Mouse (Mus musculus): ENCODE data around the gene Xpo5.

Gene Xpo5

DNA sequence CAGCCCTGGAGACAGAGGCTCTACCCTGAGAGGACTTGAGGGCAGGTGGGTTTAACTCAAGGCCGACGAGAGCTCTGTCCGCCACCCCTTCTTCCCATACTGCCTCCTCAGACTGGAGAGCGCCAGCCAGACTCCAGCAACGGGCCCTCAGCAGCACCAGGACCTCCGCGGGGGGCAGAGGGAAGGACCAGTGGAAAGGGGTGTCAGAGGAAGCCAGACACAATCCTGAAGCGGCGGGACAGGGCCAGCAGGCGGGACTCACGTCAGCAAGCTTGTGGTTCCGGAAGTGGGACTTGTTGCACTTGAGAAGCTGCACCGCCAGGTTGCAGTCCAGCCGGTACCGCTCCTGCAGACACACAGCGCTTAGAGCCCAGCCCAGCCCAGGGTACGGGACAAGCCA, 57.1 kb downstream of the Xpo5 start:
- DNase-seq (ENCODE audit: low read depth): no peak

DNA sequence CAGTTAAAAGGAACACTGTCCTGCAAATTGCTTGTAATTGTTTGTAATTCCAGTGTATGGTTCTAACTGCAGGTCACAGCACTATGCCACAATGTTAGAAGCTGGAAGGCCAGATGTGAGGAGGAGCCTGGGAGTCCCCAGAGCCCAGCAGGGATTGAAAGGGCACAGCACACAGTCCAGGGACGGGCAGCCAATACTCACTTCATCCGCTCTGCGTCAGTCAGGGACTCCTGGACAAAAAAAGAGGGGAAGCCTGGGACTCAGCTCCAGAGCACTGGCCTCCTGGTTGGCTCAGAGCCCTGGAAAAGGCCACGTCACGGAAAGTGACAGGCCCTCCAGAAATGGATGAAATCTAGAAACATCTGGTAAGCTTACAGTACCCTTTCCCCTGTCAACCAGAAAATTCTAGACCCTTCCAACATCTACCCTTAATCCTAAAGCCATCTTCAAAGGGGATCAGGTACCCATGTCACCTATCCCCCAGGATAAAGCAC, 59.7 kb downstream of the Xpo5 start:
- no peak for DNase-seq (ENCODE audit: low read depth)

DNA sequence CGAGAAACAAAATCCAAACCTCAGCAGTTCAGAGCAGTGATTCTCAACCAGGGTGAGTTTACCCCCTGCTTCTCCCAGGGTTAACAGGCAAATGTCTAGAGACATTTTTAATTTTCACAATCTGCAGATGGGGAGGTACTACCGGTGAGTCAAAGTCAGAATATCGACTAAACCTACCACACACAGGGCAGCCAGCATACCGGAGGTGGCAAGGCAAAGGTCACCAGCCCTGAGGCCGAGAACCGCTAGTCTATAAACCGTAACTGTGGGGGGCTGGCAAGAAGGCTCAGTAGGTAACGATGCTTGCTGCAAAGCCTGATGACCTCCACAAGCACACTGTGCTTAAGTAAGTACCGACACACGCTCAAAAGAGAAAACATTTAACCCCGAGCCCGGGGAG, 62.9 kb downstream of the Xpo5 start:
- DNase-seq (ENCODE audit: low read depth): no peak

DNA sequence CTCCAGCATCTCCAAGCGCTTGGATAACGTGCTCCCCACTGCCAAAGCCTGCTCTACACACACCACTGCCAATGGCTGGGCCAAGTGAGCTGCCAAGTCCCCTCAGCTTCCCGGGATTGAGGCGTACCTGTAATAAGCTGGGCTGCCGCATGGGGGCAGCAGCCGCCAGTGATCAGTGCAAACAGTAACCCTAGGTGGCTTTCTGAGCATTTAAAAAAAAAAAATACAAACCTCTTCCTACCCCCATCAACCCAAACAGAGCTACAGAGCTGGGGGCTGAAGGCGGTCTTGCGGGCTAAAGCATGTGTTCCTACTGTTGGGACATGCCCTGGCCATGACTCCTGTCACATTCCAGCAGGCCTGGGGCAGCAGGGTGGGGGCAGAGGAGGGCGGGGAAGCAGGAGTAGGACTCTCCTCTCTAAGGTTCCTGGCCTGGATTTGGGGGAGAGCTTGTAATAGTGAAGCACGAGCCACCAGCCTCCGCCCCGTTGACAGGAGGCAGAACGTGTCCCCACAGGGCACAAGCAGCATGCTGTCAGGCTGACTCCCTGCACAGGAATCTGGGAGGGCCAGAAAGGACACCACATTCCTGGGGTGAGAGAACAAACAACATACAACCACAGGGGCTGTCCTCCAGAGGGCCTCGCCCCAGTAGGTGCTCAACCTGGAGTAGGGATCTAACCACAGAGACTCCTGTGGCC, 63.5 kb downstream of the Xpo5 start:
- DNase-seq (ENCODE audit: low read depth): peak; percentile 63

DNA sequence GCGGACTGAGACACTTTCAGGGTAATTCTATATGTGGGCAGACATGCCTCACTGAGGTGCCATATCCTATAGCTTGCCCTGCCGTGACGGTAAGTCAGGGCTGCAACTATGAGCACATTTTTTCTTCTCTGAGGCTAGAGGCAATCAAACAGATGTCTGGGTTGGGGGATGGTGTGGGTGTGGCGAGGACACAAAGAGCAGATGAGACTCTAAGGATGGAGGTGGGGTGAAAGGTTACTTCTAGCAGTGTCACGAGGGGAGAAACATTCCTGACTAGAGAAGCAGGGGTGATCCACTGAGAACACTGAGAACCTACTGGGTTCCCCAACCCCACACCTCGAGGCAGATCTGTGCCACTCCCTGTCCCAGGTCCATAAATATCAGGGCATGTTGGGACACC, 64.4 kb downstream of the Xpo5 start:
- DNase-seq (ENCODE audit: low read depth): no peak

DNA sequence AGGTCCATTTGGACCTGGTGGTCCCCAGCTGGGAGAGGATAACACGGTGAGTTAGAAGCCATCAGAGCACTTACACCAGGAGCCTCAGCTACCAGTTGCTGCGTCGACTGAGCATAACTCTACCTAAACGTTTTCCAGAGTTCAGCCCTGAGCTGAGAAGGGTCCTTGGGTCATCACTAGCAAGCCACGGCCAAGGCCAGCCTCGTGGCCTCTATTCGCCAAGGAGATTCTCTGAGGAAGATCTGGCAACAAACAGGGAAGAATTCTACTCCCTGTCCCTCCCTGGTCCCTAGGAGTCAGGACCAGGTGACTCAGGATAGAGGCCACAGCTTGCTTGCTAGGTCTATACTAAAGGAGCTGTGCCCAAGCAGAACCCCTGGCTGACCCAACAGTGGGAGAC, 64.9 kb downstream of the Xpo5 start:
- DNase-seq (ENCODE audit: low read depth): no peak

DNA sequence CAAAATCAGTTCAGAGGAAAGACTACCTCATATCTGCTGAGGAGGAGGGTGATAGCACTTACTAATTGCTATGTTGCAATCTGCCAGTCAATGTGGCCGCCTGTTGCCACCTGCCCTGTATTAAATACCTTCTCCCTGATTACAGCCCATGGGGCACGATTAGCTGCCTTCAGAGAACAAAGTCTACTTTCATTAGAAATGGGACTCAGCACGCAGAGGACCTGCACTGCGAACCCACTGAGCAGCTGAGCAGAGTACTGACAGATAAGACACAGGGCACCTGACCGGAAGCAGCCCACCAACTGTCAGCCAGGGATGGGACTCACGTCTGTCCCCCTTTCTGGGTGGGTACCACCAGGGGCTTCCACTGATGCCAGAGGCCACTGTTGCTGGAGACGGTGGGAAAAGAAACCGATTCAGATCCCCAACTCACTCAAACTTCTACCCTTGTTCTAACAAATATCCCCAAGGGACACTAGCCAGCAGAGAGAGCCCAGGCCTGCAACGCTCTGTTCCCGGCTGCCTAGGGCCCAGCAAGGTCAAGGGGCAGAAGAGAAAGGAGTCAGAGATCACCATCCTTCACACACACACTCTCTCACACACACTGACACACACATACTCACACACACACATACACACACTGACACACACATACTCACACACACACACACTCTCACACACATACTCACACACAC, 65.6 kb downstream of the Xpo5 start:
- no peak for DNase-seq (ENCODE audit: low read depth)

DNA sequence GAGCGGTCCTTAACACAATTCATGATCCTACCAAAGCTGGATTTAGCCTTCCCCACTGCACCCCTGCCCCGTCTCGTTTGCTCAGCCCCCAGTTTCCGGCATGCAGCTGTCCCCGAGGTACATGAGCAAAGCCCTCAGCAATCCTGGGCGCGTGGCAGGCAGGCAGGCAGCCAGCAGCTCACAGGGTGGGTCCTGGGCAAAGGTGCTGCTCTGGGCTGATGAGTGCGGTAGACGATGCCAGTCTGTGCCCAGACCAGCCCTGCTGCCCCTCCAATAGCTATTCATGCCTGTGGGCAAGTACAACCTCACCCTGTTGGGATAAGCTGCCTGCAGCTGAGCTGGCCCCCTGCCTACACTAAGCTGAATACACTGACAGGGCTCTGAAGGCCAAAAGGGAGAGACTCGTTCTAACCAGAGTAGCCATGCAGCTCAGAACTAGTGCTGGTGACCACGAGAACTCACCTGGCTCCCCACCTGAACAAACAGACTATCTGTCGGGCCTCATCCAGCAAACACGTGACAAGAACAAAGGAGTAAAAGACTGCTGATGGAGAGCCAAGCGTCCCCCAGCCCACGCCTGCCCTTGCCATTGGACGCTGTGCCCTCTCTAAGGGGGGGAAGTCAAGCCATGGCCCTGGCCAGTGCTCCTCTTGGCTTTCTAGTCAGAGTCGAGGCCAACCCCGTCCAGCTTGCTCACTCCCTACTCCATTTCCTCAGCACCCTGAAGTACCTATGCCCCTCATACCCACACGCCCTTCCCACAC, 67.4 kb downstream of the Xpo5 start:
- peak; percentile 65 for DNase-seq (ENCODE audit: low read depth)

DNA sequence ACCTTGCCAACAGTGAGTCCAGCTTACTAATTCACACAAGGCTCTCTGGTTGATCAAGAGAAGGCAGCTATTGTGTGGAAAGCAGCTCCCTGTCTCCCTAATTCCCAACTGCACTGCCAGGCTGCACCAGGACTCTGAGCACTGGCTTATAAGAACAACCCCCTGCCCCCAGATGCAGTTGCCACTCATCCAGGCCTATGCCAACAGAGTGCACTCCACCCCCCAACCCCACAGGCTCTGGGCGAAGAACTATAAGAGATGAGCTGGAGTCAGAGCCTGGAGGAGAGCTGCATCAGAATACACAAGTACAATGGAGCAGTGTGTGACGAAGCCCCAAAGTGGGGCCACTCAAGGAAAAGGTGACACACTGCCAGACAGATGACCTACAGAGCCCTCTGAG, 69.5 kb downstream of the Xpo5 start:
- DNase-seq (ENCODE audit: low read depth): no peak

DNA sequence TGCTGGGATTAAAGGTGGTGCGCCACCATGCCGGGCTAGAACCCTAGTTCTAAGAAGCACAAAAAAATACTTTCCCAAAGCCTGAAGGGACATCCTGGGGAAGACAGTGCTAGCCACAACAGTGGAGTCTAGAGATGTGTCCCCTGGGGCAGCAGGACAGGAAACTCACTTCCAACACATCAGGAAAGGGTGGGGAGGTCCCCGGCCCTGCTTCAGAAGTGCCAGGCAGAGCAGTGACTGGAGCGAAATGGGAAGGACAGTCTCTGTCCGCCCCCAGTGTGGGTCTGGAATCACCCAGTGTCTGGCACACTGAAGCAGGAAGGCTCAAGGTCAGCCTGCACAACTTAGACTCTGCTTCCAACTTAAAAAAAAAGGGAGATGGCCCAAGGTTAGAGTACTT, 70.1 kb downstream of the Xpo5 start:
- no peak for DNase-seq (ENCODE audit: low read depth)

DNA sequence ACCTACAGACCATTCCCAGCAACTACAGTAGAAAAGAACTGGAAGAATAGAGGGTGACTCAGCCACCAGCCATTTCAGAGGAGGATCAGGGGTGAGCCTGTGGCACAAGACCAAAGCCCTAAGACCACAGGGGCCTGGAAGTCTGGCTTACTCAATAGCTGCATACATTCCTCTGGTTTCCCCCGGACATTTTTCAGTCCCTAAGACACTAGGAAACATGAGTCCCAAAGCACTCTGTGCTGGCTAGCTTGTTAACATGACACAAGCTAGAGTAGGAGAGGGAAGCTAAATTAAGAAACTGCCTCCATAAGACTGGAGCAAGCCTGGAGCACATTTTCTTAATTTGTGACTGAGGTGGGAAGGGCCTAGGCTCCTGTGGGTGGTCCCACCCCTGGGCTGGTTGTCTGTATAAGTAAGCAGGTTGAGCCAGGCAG, 71.2 kb downstream of the Xpo5 start:
- DNase-seq (ENCODE audit: low read depth): peak; percentile 86

DNA sequence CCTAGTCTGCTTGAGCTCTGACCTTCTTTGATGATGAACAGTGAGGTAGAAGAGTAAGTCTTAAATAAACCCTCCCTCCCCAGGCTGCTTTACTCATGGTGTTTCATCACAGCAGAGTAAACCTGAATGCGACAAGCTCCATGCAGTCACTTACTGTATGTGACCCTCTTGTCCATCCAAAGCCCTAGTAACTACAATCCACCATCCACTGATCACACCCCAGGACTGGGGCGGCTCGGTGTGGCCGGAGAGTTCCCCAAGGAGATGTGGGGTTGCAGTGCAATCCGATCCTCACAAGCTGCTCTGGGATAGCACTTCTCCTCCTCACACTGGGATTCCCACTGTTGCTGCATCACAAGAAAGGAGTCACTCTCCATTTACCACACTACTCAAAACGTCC, 71.9 kb downstream of the Xpo5 start:
- DNase-seq (ENCODE audit: low read depth): no peak

DNA sequence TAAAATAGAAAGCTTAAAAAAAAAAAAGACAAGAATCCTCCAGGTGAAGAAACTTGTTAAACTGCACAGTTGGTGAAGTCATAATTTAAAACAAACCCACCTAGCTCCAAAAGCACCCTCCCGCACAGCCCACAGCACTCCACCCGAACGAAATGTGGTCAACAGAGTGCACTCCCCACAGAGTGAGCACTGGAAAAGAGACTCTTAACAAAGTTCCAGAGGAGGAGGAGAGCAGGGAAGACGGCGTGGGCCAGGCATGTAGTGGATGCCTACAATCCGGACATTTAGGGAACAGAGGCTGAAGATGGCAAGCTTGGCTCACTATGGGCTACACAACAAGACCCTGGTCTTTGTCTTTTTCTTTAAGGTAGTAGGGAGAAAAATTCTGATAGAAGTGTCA, 72.5 kb downstream of the Xpo5 start:
- DNase-seq (ENCODE audit: low read depth): no peak

DNA sequence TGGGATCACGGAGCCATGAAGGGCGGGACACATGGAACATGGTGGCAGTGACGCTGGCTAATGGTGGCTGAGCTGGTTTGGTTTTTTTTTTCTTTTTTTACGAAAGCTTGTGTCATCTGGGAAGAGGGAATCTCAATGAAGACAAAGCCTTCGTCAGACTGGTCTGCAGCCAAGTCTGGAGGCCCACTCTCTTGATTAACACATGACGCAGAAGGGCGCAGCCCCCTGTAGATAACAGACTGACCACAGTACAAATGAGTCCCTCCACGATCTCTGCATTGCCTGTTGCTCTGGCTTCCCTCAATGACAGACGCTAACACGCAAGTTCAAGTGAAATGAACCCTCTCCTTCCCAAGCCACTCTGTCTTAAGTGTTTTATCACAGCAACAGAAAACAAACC, 72.9 kb downstream of the Xpo5 start:
- no peak for DNase-seq (ENCODE audit: low read depth)

DNA sequence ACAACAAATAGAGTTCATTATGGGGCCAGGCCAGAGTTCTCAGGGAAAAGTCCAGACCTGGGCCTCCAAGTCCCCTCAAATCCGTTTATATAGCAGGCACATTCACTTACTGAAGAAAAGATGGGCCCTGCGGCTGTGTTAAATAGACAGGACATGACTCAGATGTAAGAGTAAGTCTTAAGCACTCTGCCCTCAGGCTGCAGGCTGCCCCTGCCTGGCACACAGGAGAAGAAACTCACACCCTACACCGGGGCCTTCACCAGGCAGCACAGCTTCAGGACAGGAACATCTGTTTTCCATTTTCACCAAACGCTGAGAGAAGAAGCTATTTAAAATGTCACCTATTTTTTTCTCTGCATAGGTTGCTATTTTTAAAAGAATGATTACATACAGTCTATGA, 75.0 kb downstream of the Xpo5 start:
- DNase-seq (ENCODE audit: low read depth): no peak

DNA sequence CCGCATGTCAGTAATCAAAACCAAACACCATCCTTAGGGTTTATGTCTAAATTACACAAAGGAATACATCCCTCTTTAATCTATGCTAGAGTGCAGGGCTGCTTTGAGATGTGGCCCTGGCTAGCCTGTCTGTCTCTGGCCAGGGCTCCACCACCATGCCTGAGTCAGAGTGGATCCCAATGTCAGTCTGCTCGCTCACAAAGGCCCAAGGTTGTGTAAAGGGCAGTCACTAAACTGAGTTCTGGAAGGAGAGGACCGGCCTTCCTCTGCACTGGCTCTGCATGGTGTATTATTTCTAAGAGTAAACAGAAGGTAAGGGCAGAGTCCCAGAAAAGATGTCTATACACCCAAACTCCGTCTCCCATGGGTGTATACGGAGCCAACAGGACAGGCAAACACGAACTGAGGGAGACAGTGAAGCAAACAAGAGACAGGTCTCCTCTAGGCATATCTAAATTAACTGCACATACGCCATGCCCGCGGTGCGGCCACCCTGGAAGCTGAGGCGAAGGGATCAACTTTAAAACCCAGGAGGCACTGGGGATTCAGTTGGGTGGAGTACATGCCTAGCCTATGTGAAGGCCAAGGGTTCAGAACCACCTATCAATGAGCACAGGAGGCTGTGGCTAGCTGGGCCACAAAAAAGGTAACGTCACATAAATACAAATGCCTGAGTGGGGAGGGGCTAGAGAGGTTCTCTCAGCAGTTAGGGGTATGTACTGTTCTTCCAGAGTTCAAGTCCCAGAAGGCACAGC, 75.6 kb downstream of the Xpo5 start:
- DNase-seq (ENCODE audit: low read depth): no peak

DNA sequence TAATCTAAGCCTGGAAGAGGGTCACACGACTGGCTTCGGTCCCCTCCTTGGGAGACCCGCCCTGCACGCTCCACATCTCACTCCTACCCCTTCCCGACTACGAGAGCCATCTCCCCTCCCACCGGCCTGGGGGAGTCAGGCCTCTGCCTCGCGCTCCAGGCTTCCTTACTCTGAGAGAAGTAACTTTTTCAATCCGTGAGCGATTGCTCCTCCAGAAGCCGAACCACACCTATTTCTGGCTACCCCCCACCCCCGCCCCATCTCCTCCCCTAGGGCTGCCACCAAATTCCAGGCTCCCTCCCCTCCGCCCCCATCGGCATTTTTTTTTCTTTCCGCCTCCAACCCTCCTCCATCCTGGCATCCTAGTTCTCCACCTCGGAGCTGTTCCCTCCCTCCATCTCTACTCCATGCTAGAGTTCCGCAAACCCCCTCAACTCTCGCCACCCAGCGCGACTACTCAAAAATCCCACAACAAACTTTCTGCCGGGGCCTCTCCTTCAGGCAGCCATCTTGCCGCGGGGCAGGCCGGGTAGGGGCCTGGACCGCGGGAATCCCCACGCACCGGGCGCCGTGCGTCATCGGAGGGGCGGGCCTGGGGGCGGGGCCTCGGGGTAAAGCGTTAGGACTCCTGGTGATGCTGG, 80.0 kb downstream of the Xpo5 start, which contains the start of gene Tjap1:
Tjap1 (minus strand) TSS at position 544 of the 641 bp plus-strand sequence.
- peak; percentile 57 for DNase-seq (ENCODE audit: low read depth)

DNA sequence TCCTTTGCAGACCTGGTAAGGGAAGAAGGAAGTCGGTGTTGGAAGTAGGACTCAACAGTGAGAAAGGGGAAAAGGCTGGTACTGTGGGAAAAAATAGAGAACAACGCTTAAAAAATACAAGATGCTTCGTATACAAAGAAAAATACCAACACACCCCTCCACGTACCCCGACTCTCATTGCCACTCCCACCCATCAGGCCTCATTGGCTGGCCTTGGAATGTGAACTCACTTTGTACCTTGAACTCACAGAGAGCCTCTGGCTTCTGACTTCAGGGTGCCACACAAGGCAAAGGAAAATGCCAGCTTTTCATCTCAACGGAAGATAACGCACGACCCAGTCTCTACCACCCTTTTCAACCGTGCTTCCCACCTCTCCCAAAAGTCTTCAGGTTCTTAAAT, 80.6 kb downstream of the Xpo5 start:
- no peak for DNase-seq (ENCODE audit: low read depth)

DNA sequence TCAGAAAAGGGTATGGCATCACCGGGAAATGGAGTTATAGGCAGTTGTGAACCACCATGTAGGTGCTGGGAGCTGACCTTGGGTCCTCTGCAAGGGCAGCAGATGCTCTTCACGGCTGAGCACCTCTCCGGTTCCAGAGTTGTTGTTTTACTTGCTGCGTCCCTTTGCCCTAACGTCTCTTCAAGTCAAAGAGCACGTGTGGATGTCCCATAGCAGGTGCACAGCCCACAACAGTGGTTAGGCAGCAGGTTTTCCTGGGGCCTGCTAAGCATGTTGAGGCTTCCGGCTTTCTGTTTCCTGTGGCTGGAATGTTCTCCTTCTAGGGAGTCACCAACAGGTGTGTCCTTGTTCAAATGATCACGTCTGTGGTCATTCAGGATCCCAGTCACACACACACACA, 81.3 kb downstream of the Xpo5 start:
- no peak for DNase-seq (ENCODE audit: low read depth)

DNA sequence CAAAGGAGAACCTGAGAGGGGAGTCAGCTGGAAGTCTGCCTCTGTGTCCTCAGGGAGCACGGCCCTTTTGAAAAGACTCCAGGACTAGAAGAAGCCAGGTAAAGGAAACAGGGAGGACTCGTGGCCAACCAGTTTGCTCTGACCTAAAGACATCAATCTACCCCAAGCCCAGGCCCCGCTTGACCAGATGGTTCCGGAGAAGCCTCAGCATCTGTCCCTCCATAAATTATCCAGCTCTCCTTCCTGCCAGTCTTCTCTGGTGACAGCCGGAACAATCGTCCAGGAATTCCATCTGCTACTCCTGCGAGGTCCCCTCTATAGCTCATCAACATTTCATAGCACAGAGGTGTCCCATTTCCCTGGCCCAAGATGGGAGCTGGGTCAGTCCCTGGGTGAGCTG, 82.1 kb downstream of the Xpo5 start:
- DNase-seq (ENCODE audit: low read depth): no peak

DNA sequence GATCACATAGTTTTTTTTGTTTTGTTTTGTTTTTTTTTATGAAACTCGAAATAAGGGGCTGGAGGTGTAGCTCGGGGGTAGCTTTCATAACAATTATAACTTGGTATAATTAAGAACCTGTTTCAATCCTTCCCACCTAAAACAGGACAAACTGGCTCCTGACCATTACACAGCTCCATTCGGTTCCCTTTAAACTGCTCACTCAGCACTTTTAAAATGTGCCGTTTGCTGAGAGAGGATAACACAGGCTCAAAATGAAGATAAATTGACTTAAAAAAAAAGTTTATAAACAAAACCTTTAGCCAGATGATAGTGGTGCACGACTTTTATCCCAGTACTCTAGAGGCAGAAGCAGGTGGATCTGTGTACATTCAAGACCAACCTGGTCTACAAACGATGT, 82.8 kb downstream of the Xpo5 start:
- no peak for DNase-seq (ENCODE audit: low read depth)

DNA sequence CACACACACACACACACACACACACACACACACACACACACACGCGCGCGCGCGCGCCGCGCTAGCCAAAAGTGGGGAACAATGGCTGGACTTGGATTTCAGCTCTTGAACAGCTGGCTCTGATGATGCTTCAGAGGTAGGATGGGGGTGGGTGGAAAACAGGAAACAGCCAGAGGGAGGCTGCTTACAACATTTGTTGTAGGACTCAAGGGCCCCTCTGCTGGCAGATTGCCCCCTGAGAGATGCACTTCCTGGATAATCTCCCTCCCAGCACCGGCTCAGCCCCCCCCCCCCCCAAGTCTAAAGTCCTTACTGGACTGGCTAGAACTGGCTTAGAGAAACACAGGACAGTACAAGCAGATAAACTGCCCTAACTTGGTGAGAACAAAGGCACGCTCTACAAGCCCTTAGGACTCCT, 85.1 kb downstream of the Xpo5 start:
- DNase-seq (ENCODE audit: low read depth): no peak

Measured in fibroblast of lung, adult 2 months (primary cell).